Mouse (Mus musculus) thymus, postnatal 10 days (tissue): ENCODE data around the gene Tlr2.
"Not testable (repeated sequence)": the region's sequence is repeated elsewhere in the genome, so short reads cannot be mapped to it uniquely, and the experiment has no call there.

Experiments
- DNase-seq, 2 experiments: peaks; one replicate each; pipeline ENCODE4 v3.0.0; 2021; ENCODE audit warnings: low spot score in 2 of 2

The Tlr2 gene

DNA sequence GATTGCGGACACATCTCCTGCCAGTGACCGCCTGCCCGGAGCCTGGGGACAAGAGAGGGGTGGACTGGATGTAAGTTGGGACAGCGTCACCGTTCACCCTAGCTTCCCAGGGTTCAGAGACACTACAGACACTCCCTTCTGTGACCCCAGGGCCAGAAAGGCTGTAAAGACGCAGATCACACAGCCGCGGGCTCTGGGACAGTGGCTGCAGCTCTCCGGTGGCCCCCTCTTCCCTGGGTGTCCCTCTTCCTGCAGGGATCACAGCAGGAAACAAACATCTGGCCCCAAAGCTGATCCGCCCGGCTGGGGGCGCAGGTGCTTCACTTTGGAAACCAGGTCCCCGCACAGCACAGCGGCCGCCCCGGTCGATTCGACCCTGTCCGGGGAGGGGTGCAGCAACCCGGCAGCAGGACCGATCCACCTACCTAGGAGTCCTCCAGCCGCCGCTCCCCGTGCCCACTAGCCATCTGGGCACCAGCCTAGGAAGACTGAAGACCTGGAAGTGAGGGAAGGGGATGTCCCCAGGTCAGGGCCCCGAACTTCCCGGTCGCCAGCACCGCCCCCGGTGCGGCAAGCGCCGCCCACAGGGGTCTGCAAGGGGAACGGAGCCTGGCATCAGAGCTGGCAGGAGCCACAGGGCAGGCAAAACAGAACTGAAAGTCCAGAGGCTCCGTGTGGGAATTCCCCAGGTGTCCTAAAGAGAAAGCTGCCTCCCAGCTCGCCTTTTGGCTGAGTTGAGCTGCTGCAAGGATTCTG is at the start of gene Tlr2:
Gene Tlr2 (minus strand): TSS at position 673 of the 756 bp plus-strand sequence.
- peak; percentile 40 to 69 for DNase-seq

DNA sequence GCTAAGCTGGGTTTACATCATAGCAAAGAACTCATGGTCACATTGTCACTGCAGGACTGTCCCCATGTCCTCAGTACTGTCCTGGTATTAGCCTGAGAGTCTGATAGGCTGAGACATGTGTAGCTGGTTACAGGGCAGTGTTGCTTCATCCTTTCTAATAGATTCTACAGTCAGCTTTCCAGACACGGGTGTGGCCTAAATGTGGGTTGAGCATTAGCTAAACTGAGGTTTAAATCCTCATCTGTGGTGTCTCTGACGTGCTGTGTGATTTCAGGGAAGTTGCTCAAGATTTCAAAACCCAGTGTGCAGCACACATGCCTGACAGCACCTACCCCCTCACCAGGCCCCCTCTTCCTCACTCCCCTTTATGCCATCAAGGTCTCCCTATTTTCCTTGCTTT is 43.6 kb upstream of the Tlr2 start:
- DNase-seq, result no peak

DNA sequence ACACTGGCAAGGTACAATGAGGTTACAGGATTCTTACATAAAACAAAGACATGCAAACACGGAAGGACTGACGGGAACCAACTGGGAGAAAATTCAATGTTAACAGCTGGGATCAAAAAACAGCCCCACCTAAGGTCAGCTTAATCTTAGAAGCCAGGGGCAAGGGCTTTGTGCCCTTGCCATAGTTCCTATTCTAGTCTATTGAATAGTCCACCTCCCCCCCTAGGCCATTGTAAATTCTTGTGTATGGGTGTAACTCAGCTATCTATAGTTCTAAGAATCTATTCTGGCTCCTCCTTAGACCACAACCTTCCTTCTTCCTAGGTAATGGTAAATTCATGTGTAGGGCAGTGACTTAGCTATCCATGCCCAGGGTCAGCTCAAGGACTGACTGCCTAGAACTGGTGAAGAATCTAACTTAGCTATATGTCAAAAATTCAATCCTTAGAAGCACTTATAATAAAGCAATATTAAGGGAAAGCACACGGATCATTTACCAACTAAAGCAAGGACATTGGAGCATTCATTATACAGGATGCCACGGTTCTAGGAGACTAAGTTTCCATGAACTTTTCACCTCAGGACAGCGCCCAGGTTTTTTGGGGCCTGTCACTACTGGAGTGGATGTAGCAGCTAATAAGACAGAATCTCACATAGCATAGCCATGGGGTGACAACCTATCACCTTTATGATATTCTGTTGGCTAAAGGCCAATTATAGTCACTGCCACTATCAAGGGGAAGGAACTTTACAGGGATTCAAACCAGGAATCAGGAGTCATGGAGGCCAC is 37.9 kb upstream of the Tlr2 start:
- not testable (repeated sequence) for DNase-seq

DNA sequence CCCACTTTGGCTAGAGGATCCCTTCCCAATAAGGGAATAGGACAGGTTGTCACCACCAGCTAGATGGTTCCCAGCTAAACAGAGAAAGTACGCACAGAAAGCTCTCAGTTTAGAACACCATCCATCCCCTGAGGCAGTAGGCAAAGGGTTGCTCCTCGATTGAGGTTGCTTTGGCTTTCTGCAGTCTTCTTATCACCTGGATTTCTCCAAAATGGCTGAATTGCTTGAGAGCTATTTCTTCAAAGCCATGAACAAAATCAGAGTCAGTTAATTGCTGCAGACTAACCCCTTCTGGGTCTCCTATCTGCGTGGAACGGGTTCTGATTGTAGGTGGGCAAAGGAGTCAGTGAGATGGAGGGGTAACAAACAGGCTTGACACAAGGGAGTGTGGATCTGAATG is 37.2 kb upstream of the Tlr2 start:
- DNase-seq, result no peak

DNA sequence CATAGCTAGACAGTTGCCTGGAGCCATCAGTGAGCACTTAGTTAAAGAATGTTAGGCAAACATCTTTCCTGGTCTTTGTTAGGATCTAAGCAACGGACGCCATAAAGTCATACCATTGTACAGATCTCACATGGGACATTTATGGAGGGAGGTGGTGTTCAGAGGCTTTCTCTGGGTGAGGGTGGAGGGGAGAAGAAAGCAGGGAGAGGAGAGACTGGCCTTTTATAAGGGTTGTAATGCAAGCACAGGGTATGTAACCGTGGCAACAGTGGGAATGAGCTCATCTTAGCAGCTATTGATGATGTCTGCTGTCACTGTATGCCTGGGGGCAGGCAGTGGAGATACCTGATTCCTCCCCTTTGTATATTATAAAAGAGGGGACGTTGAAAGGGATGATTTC is 34.7 kb upstream of the Tlr2 start:
- no peak for DNase-seq

DNA sequence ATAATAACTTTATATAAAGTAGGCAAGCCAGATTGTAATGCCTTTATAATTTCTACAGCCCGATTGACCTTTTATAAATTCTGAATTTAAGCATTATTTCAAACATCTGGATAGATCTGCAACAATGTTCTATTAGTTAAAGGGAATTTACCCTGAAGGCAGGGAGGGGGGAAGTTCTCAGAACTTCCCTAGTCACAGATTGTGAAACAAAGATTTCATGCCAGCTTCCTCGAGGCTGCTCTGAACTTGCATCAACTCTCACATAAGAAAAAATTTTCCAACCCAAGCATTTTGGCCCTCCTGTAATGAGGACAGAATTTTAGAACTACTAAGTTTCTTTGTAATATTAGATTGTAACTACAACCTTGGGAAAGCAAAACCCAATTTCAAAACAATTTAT is 33.5 kb upstream of the Tlr2 start:
- not testable (repeated sequence) for DNase-seq

- DNase-seq, result not testable (repeated sequence)
Observed at GRCm38 (mm10) chr3:83872853-83873252, 31.3 kb upstream of the Tlr2 start.

DNA sequence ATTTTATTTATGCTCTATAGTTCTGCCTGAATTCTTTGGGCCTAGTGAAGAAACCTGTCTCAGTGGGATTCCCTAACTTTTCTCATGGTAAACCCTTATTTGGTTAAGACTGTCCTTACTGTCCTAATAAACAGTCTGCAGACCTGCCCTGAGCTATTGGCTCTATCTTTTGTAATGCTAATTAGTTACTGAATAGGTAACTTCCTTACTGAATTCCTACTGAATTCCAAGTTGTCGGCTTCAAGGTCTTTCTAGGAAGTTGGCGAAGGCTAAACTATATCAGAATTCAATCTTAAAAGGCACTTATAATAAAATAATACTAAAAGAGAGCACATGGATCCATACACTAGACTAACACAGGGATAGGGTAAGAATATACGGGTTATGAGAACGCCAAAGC is 30.4 kb upstream of the Tlr2 start:
- DNase-seq, result not testable (repeated sequence)

DNA sequence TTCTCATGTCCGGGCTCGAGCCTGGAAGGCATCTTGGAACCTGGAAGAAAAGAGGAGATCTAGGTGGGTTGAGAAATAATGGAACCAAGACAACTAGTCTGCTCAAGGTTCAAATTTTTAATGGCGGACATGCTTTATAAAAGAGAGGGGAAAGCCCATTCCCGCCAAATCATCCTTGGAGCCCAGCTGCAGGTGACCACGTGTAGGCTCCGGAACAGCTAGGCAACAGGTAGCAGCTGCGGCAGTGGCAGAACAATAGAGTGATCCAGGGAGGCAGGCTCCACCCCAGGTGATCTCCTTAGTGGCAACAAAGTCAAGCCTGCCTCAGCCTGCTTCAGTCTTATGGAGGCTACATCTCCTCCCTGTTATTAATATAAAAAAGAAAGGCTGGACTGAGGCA is 30.0 kb upstream of the Tlr2 start:
- not testable (repeated sequence) for DNase-seq

DNA sequence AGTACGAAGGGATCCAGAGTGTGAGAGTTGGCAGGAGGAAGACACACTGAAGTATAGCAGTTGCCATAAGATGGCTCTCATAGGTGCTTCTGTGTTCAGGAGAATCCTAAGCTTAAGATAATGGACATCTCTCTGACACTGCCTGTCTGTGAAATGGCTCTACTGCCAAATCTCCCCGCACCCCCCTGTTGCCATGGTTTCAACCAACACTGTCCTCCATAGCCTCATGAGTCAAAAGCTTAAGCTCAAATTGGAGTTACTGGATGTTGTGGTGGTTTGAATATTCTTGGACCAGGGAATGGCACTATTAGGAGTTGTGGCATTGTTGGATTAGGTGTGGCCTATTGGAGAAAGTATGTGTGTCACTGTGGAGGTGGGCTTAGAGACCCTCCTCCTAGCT is 28.2 kb upstream of the Tlr2 start:
- no peak for DNase-seq

GRCm38 (mm10) chr3:83867026-83867425 is 25.5 kb upstream of the Tlr2 start:
- DNase-seq, result not testable (repeated sequence)

- DNase-seq, result no peak
Observed at GRCm38 (mm10) chr3:83865216-83865615, 23.6 kb upstream of the Tlr2 start.

DNA sequence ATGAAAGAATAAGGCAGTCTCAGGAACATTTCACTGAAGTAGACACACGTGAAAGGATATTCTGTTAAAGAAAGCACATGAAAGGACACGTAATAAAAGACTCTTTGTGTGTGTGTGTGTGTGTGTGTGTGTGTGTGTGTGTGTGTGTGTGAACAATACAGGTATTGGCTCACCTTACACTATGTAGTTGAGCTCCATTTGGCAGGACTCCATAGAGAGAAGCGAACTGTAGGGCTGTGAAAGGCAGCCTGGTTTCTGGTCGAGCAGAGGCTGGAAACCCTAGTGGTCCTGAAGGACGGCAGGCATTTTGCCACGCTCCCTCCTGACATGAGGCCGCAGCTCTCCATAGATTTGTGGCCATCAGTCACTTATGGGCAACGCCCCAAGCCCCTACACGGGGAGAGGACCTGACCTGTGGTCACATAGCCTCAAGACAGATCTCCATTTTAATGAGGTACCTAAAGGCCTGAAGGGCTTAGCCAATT is 22.5 kb upstream of the Tlr2 start:
- no peak for DNase-seq

GRCm38 (mm10) chr3:83862956-83863355 is 21.4 kb upstream of the Tlr2 start:
- DNase-seq, result no peak

DNA sequence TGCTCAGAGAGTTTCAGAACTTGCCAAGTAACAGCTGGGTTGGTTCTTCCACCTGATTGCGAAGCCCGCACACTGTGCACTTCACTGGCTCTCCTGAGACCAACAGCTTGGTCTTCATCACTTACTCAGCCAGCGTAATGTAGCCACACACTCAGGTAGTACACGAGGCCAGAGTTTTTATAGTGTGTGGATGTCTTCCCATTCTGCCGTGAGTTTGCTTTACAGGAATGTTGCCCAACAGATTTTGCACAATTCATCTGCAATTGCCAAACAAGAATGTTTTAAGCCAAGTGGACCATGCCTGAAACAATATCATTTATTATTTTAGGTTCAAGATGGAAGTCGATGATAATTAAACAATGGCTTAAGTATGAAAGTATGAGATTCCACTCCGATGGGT is 18.0 kb upstream of the Tlr2 start:
- DNase-seq, result no peak

- no peak for DNase-seq
Observed at GRCm38 (mm10) chr3:83859071-83859470, 17.5 kb upstream of the Tlr2 start.

- no peak for DNase-seq
Observed at GRCm38 (mm10) chr3:83857621-83858020, 16.1 kb upstream of the Tlr2 start.

DNA sequence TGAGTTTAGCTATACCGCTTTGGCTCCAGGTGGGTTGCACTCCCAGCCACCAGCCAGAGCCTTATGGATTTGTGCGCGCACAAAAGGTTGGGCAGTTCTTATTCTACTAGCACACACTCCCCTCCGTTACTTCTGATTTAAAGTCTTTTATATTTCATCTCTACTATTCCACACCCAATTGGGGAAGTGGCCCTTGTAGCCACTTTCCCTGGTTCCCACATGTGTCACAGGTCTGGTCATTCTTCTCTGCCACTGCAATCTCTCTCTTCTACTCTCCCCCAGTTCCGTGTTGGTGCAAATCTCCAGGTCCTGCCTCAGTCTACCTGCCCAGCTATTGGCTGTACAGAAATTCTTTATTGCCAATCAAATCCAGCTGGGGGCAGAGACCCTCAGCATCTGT is 14.1 kb upstream of the Tlr2 start:
- no peak for DNase-seq

DNA sequence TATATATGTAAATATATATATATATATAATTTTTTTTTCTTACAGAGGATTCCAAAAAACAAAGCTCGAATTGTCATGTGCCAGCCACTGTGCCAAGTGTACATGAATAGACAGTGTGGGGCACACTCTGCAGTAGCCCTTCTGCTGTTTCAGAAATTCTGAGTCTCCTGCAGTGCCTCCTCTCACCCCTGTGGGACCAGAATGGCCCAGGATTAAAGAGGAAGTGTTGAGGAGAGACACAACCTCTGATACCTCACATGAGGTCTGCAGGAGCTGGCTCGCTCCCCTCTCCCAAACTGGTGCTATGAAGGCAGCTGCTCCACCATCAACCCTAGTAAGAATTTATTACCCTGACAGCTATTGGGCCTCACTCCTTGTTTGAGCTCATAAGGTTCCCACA is 7.8 kb upstream of the Tlr2 start:
- DNase-seq, result no peak

- DNase-seq, result no peak
Observed at GRCm38 (mm10) chr3:83844766-83845520, 3.4 kb upstream of the Tlr2 start.

DNA sequence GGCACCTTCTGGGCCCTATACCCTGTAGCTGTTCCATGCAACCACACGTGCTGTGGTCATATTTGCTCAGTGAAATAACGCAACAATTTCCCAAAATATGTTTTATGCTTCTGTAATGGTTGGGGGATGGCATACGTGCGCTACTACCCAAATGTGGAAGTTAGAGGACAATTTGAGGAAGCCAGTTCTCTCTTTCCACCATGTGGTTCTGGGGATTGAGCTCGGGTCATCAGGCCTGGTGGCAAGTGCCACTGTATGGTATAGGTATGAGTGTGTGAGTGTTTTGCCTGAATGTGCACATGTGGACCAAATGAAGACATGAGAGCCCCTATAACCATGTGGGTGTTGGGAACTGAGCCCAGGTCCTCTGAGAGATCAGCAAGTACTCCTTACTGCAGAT is 2.1 kb downstream of the Tlr2 start:
- DNase-seq, result no peak

DNA sequence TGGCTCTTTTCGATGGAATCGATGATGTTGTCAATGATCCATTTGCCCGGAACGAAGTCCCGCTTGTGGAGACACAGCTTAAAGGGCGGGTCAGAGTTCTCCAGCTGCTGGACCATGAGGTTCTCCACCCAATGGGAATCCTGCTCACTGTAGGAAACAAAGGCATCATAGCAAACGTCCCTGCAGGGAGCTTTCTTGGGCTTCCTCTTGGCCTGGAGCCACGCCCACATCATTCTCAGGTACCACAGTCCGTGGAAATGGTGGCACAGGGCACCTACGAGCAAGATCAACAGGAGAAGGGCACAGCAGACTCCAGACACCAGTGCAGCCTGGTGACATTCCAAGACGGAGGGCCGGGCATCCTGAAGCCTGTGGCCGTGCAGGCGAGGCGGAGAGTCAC is 4.9 kb downstream of the Tlr2 start:
- no peak for DNase-seq
